Mouse (Mus musculus) lung, postnatal 4 days (tissue): Measurements from ENCODE around the gene Tex261.
A peak's percentile ranks its signal among the peaks of the same experiment; 100 is the strongest.
"Not testable (repeated sequence)": the region's sequence is repeated elsewhere in the genome, so short reads cannot be mapped to it uniquely, and the experiment has no call there.

Source experiments
- DNase-seq, 2 experiments: peaks; one replicate each; pipeline ENCODE4 v3.0.0; 2021

The Tex261 gene

DNA sequence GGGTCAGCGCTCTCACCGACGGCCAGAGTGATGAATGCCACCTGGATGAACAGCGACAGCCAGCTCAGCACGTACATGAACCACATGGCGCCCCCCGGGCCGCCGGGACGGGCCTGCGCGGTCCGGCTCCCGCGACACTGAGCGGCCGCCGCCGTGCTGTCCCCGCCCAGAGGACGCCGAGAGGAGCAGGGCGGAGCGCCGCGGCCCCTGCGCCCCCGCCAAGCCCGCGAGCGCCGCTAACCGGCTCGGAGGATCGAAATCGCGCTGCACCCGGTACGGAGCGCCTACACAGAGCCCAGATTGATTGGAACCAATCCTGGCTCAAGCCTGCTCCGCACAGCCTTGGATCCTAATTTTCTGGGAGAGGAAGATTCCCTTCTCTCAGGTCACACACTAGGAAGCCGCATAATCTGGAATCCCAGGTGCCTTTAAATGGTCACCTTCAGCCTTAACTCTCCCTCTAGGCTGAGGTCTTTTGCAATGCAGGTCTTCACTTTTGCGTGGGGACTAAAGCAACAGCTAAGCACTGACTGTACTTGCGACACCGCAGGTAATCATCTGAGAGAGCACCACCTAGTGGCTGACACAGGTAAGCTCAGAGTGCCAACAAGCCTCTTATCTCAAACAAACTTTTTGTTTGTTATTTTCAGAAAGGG is at the start of gene Tex261:
TSS of gene Tex261 (minus strand) at position 176 of the 656 bp plus-strand sequence.
- peak; percentile 94 to 95 for DNase-seq

GRCm38 (mm10) chr6:83821856-83822255 is 46.2 kb upstream of the Tex261 start:
- DNase-seq: no peak

DNA sequence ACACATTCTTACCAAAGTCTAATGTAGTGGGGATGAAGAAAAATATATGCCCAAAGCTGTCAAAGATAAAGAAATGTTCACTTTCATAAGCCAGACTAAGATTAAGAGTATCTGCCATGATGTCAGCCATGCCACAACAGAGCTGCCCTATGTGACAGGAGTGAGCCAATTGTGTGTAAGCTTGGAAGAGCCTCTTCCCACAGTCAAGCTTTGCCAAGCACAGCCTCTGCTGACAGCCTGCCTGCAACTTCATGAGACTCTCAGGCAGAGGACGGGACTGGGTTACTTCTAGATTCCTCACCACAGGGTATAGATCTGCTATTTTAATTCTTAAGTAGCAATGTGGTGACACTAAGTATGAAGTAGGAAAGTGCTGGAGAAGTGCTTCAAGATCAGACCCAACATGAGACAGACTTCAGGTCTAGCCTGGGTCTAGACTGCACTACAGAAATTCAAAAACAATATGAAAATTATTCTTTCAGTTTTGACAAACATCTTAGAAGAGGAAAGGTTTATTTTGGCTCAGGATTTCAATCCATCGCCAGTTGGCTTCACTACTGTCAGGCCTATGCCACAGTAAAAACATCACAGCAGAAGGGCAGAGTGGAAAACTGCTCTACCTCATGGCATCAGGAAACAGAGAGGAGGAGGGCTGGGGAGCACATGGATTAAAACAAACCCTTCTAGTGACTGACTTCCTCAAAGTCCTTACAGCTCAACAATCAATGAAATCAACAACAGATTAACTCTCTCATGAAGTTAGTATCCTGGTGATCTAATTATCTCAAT is 45.3 kb upstream of the Tex261 start:
- no peak for DNase-seq

DNA sequence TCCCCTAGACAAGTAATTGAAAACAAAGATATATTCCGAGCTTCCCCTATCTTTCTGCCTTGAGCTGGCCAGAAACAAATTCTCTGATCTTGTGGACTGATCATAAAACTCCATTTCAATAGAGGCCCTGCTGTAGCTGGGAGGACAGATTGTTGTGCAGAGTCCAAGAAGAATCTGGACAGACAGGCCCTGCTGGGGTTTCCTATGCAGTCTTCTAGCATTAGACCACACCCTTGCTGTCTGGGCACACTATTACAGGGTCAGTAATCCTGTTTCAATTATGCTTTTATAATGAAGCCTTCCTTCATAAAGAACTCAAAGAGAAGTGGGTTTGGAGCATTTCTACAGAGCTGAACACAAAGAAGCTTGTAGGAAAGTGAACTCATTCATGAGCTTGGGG is 43.4 kb upstream of the Tex261 start:
- no peak for DNase-seq

DNA sequence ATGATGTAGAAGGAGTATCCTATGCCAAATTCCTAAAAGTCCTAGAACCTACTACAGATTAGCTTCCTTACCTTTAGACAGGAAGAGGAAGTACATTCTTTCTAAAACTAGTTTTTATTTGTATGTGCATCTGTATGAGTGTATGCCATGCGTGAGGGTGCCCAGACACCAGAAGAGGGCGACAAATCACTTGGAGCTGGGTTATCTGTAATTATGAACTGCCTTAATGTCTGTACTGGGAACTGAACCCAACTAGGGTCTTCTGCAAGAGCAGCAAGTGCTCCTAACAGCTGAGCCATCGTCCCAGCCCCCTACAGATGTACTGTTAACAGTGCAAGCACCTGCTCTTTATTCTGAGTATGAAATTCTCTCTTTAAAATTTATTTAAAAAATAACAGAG is 40.2 kb upstream of the Tex261 start:
- DNase-seq: no peak

DNA sequence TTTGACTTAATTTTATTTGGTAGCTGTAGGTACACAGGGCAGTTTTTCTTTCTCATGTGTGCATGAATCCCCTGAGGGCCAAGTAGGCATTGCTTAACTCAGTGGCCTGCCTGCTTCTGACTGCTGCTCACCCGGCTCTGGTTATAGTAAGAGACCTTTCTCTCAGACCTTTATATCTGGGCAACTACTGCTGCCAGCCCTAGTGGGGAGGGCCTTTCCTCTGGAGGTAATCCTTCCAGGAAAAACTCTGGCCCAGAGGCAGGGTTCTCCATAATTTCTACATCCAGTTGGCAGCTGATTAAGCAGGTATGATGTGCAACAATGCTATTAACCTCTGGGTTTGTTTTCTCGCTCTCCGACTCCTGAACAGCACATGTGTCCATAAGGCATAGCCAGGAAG is 27.2 kb upstream of the Tex261 start:
- DNase-seq: no peak

GRCm38 (mm10) chr6:83802033-83802432 is 26.4 kb upstream of the Tex261 start:
- no peak for DNase-seq

DNA sequence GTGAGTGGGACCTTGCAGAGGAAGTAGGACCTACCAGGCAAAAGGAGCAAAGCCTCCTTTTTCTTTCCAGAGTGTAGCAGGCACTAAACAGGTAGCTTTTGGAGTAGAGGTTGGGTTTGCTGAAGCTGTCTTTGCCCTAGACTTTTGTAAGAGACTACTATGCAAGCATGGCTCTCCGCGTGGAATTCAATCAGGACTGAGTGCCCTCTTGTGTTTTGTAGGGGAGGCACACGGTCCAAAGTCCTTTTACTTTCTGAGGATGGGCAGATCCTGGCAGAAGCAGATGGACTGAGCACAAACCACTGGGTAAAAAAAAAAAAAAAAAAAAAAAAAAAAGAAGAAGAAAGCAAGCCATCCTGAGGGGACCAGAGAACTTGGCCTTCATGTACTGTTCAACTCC is 21.1 kb upstream of the Tex261 start:
- no peak for DNase-seq

DNA sequence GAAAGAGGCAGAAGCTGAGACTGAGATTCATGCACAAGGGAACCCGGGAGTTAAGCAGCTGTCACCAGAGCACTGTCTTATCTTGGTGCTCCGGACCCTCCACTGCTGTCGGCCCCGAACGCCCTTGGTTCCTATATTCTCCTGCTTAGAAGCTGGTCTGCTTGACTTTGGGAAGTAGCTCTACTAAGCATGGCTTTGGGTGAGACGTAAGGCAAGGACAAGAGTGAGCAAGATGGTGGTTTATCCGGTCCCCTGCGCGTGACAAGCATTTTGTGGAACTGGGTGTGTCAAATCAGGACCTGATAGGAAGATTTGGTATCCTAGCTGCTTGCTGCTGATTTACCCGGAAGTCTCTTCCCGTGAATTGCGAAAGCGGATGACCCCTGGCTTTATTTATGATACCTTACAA is 19.9 kb upstream of the Tex261 start:
- peak; percentile 48 to 66 for DNase-seq

DNA sequence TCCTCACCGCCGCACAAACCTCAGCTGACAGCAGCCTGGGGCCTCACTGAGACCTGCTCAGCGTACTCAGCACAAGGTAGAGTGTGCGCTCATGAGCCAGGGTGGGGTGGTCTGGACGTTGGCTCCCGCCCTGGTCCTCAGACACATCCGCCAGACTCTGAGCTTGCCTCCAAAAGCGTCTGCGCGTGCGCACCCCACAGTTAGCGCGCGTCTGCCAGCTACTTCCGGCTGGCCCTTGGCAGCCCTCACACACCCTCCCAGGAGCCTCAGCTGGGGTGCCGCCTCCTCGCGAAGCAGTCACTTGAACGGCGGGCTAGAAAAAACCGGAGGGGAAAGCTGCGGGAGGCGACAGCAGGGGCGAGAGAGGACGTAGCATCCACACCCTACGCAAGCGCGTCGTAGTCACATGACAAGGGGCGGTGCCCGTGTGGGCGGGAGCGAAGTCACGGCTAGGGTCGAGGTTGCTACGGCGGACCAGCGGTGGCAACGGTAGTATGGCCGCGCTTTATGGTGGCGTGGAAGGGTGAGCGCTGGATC is 19.2 kb upstream of the Tex261 start, which contains the start of gene Nagk:
TSS of gene Nagk (plus strand) at position 223 of the 537 bp plus-strand sequence.
- DNase-seq: peak; percentile 97 to 98

GRCm38 (mm10) chr6:83791251-83791890 is 15.8 kb upstream of the Tex261 start:
- DNase-seq: no peak

DNA sequence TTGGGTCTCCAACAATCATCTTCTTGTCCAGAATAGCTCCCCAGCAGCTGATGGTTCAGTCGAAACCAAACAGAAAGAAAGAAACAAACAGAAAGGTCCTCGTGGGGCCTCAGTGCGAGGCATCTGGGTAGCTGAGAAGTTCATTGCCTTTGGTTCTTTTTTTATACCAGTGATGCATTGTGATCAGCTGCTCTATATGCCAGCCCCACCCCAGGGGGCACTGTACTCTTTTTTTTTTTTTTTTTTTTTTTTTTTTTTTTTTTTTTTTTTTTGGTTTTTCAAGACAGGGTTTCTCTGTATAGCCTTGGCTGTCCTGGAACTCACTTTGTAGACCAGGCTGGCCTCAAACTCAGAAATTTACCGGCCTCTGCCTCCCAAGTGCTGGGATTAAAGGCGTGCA is 14.9 kb upstream of the Tex261 start:
- not testable (repeated sequence) for DNase-seq

- no peak for DNase-seq
Measured at GRCm38 (mm10) chr6:83788554-83788953, 12.9 kb upstream of the Tex261 start.

DNA sequence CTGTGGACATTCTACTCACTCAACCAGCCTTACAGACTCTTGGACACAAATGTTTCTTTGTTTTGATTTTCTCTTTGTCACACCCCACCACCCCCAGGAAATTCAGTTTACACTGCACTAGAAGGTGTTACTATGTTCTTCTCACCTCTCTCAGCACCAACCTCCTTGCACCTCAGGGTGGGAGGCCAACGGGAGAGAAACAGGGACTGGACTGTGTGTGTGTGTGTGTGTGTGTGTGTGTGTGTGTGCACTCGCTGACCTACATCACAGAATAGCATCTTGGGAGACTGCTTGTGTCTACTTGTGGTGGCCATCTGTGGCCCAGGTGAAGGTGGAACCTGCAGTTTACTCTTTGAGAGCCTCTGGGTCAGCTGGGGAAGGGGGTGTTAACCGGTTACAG is 10.8 kb upstream of the Tex261 start:
- DNase-seq: no peak

DNA sequence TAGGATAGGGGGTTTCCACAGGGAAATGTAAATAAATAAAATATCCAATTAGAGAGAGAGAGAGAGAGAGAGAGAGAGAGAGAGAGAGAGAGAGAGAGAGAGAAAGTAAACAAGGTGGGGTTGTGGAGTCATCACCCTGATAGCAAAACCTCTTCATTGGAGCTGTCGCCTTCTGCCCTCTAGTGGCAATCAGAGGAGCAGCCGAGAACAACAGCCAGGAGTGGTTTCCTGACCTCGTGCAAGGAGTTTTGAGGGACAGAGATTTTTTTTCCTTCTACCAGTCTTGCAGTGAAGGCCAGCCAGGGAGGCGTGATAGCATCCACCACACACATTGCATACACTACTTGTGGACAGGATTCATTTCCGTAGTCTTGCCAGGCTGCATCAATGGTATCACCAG is 3.4 kb upstream of the Tex261 start:
- peak; percentile 53 to 71 for DNase-seq

DNA sequence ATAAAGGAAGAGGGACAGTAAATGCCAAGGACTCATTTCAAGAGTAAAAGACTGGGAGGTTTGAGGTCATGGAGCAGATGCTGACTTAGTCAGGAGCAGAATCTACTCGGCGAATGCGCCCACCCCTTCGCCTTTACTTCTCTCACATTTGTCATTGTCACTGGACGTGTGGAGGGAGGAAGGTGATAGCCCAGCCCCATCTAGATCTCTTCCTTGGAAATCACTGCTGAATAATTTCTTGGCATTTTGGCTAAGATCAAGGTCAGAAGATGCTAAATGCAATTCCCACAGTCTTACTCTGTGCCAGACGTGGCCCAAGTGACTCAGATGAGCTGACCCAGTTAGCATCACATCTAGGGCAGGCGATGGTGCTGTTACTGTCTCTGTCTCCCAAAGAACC is 2.7 kb upstream of the Tex261 start:
- DNase-seq: no peak

DNA sequence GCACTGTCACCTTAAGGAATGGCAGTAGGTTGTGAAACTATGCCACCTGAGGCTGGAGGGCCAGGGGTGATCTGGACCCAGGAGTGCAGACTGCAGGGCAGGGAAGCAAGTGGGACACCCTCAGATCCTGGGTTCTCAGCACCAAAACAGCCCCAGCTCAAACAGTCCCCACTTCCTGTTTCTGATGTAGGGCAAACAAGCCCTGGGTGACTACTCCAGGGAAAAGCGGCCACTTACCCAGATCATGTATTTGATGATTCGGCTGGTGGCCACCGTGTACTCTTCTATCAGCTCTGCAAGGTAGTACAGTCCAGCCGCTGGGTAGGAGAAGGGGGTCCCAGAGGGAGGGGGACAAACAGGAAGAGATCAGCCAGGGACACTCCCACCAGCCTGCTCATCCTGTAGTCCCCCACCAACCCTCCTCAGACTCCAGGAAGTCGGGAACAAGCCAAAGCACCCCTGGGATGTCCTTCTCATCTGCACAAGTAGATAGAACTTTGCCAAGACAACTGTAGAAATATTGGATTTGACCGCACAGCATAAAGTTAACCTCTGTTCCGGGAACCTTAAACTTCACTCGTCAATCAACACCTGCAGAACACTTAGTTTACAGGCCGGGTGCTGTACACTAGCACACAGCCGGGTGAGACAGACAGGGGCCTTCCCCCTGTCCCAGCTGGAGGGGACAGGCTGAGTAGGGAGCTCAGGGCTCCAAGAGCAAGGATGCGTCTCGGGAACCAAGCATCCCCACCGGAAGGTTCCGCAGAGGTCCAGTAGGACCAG is 641 bp downstream of the Tex261 start:
- peak in 1 of 2 experiments; percentile 21 for DNase-seq

GRCm38 (mm10) chr6:83774126-83774525 is 1.5 kb downstream of the Tex261 start:
- no peak for DNase-seq

DNA sequence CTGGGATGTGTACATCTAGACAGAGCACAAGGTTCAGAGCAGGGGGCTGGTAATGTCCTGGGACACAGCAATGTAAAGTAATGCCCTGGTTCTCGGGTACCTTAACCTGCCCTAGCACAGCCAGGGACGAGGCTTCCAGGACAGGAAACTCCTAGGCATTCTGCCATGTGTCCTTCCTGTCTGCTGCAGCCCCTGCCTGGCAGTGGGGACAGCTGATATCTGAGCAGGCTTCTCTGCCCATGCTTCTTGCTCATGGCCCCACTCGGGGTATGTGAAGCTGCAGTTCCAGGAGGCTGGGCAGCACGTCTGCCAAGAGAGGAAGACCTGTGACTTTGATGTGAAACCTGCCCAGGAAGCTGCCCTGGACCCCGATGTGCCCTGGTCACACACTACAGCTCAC is 7.1 kb downstream of the Tex261 start:
- DNase-seq: no peak

DNA sequence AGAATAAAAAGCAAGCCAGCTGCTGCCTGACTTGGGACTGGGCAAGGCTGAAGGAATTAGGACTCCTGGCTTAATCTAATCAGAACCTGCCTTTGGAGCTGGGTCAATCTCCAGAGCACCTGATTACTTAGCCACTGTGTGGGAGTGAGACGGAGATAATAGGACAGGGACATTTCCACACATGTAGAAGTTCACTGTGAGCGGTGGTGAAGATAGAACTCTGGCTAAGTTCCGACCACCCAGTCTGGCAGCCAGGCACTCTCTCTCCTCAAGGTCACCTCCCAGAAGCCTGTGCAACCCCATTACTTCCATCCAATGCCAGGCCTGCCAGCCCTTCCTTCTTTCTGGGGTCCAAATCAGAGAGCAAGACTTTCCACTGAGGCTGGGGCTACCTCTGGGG is 8.6 kb downstream of the Tex261 start:
- no peak for DNase-seq

GRCm38 (mm10) chr6:83762880-83763431 is 12.7 kb downstream of the Tex261 start:
- peak; percentile 56 to 58 for DNase-seq

GRCm38 (mm10) chr6:83762344-83762743 is 13.3 kb downstream of the Tex261 start, which contains the start of gene Ankrd53:
Ankrd53 (plus strand) TSS chr6:83762644.
- DNase-seq: no peak
